Mouse (Mus musculus): ENCODE measurements around the gene Hrh3. TPM values are rescaled to one million over a fixed set of nuclear protein-coding genes. Genes with fewer than 3 reads are reported as not detected.

The Hrh3 gene
- polyA plus RNA-seq (2017; shearing (Covaris generic)), result not detected

GRCm38 (mm10) chr2:180103978-180104658 is at the start of gene Hrh3:
Gene Hrh3 (minus strand): TSS chr2:180104488.

GRCm38 (mm10) chr2:180118661-180119438 is 14.6 kb upstream of the Hrh3 start, which contains the start of gene Osbpl2:
Gene Osbpl2 (plus strand): TSS chr2:180119306.

DNA sequence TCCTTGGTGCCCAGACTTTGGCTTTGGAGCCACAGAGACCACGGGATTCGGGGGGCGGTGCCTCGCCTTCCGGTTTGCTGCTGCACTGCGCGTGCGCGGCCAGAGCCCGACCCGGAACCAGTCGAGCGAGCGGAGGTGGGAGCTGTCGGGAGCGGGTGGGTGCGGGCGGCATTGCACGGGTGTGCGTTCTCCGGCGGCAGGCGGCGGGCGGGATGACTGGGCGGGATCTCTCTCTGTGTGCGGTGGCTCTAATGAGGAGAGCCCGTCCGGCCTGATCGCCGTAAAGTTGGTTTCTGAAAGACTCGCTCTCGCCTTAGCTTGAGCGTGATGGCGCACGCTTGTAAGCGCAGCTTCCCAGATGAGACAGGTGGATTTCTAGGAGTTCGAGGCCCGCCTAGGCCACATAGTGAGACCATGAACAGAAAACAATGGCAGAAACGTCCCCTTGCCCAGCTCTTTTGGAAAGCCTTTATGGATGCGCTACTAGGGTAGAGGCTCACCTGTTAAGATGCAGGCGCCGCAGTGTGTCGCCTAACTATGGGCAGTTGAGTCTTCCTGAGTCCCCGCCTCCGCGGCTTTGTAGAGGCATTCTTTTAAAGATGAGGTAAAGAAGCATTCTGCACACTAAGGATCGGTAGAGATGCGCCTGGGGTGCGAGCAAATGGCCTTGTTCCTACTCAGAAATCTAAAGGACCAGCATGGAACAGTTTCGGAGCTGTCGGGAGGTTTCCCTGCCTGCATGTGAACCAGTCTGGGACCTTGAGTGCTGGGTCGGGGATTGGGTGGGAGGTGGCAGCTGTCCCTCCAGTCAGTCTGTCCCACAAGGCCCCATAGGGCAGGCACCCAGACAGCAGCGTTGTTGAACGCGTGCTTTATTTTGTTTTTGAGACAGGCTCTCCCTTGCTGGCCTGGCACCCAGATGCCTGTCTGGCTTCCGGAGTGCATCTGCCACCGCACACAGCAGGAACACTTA is 33.5 kb downstream of the Hrh3 start, which contains the start of gene Mtg2:
Mtg2 (plus strand) TSS at position 108 of the 973 bp plus-strand sequence.

Other genes starting within 250 kb of the Hrh3 start
- 27.2 TPM for gene Taf4, start 127.8 kb downstream of the Hrh3 start, polyA plus RNA-seq (2017; shearing (Covaris generic))
- 13.1 TPM for gene Lsm14b, start 79.5 kb downstream of the Hrh3 start, polyA plus RNA-seq (2017; shearing (Covaris generic))
- gene Psma7, start 62.1 kb downstream of the Hrh3 start, polyA plus RNA-seq (2017; shearing (Covaris generic)), result 342 TPM
- 6.4 TPM for gene Ss18l1, start 62.0 kb downstream of the Hrh3 start, polyA plus RNA-seq (2017; shearing (Covaris generic))
- gene Mtg2, start 33.9 kb downstream of the Hrh3 start, polyA plus RNA-seq (2017; shearing (Covaris generic)), result 30.4 TPM
- gene Osbpl2, start 14.8 kb upstream of the Hrh3 start, polyA plus RNA-seq (2017; shearing (Covaris generic)), result 39.2 TPM
- gene Adrm1, start 67.0 kb upstream of the Hrh3 start, polyA plus RNA-seq (2017; shearing (Covaris generic)), result 197 TPM
- not detected for gene Lama5, start 121.4 kb upstream of the Hrh3 start, polyA plus RNA-seq (2017; shearing (Covaris generic))
- gene Rps21, start 152.9 kb upstream of the Hrh3 start, polyA plus RNA-seq (2017; shearing (Covaris generic)), result 922 TPM
- 69.2 TPM for gene Cables2, start 169.0 kb upstream of the Hrh3 start, polyA plus RNA-seq (2017; shearing (Covaris generic))
- 0.20 TPM for gene Rbbp8nl, start 185.4 kb upstream of the Hrh3 start, polyA plus RNA-seq (2017; shearing (Covaris generic))
- gene Gata5, start 230.2 kb upstream of the Hrh3 start, polyA plus RNA-seq (2017; shearing (Covaris generic)), result not detected

All from naive thymus-derived CD4-positive, alpha-beta T cell, adult 5 months (primary cell).